Mouse (Mus musculus) hindbrain, embryonic 14.5 days (tissue): ENCODE measurements around the gene Ptgdr2. TPM values are rescaled to one million over a fixed set of nuclear protein-coding genes. Genes with fewer than 3 reads are reported as not detected.

ENCODE experiments used
- polyA plus RNA-seq: library from polyadenylated mRNA; unstranded; fragments of >200 nt; fragmentation: Nextera tagmentation; extraction: Ambion mirVana; gene quantifications from 2 replicates; pipeline ENCODE4 v1.2.1, GENCODE M21; 2014

The Ptgdr2 gene
- polyA plus RNA-seq, 1 experiment from 2014 or later: 0.24 TPM

Other genes with a start within 250 kb of the Ptgdr2 start
- 28.7 and 31.3 TPM in 2 replicates for gene Vps37c, start 248.4 kb upstream of the Ptgdr2 start, polyA plus RNA-seq
- gene Cd5, start 198.2 kb upstream of the Ptgdr2 start, polyA plus RNA-seq: 0.31 TPM in 2 replicates
- gene Cd6, start 107.1 kb upstream of the Ptgdr2 start, polyA plus RNA-seq: 0.09 TPM in 1 of 2 replicates, not detected in the other
- gene Slc15a3, start 97.4 kb upstream of the Ptgdr2 start, polyA plus RNA-seq: 0.22 and 0.29 TPM in 2 replicates
- 154 and 160 TPM in 2 replicates for gene Tmem132a, start 67.2 kb upstream of the Ptgdr2 start, polyA plus RNA-seq
- 37.0 and 44.8 TPM in 2 replicates for gene Tmem109, start 55.2 kb upstream of the Ptgdr2 start, polyA plus RNA-seq
- gene Prpf19, start 41.9 kb upstream of the Ptgdr2 start, polyA plus RNA-seq: 33.4 and 41.5 TPM in 2 replicates
- 0.30 and 0.47 TPM in 2 replicates for gene Zp1, start 16.5 kb upstream of the Ptgdr2 start, polyA plus RNA-seq
- 11.6 and 12.8 TPM in 2 replicates for gene Ccdc86, start 12.1 kb downstream of the Ptgdr2 start, polyA plus RNA-seq
- not detected in 2 replicates for gene Ms4a10, start 37.5 kb downstream of the Ptgdr2 start, polyA plus RNA-seq
- not detected in 2 replicates for gene Ms4a15, start 56.1 kb downstream of the Ptgdr2 start, polyA plus RNA-seq
- gene Ms4a18, start 80.9 kb downstream of the Ptgdr2 start, polyA plus RNA-seq: not detected in 2 replicates
- not detected in 2 replicates for gene Ms4a8a, start 143.9 kb downstream of the Ptgdr2 start, polyA plus RNA-seq
- gene 1700017D01Rik, start 193.7 kb downstream of the Ptgdr2 start, polyA plus RNA-seq: not detected in 2 replicates
- not detected in 2 replicates for gene 1700025F22Rik, start 228.2 kb downstream of the Ptgdr2 start, polyA plus RNA-seq